Mouse (Mus musculus) bone marrow, adult 2 months (tissue): ENCODE data around the gene Rps6kb2. TPM values are rescaled to one million over a fixed set of nuclear protein-coding genes. Genes with fewer than 3 reads are reported as not detected.

Experiments used
- H3K27ac ChIP-seq: fragments of 200-500 bp; 2 replicates; pipeline ENCODE4 v1.5.1; 2012; ENCODE audit warnings: low read depth, mild to moderate bottlenecking, control low read depth, inconsistent platforms, low read length; ENCODE audit not compliant: control insufficient read depth, poor library complexity, insufficient read depth
- H3K4me1 ChIP-seq: fragments of 200-500 bp; 2 replicates; pipeline ENCODE4 v1.6.1; 2011; ENCODE audit warnings: low read length; ENCODE audit not compliant: control insufficient read depth, insufficient read depth
- H3K4me3 ChIP-seq: fragments of 200-500 bp; replicated peaks from 2 replicates; pipeline ENCODE3; 2011; ENCODE audit warnings: mild to moderate bottlenecking, low read depth, low read length, control low read depth; ENCODE audit not compliant: control insufficient read depth
- CTCF ChIP-seq: fragments of 200-500 bp; IDR thresholded peaks from 2 replicates; pipeline ENCODE4 v1.5.1; 2011; ENCODE audit warnings: low read length, control low read depth; ENCODE audit not compliant: control insufficient read depth, insufficient read depth
- POLR2A ChIP-seq: fragments of 200-500 bp; IDR thresholded peaks from 2 replicates; pipeline ENCODE4 v1.6.1; 2011; ENCODE audit warnings: low read depth, mild to moderate bottlenecking, control low read depth, low read length, borderline replicate concordance; ENCODE audit not compliant: control insufficient read depth
- WGBS: fragments of 180-500 bp; shearing (Covaris S2); methylation state at CpG from one replicate; pipeline ENCODE4 v1.1.7; 2018; 5-methylcytosine and 5-hydroxymethylcytosine counted together
- polyA plus RNA-seq: library from polyadenylated mRNA; stranded (reverse); fragments of >200 nt; gene quantifications from 2 replicates; pipeline ENCODE4 v1.2.4, GENCODE M21; 2011; ENCODE audit warnings: low replicate concordance; ENCODE audit not compliant: missing spikeins, insufficient read depth, insufficient read length

Gene Rps6kb2
- polyA plus RNA-seq, 1 experiment, result 86.1 TPM

DNA sequence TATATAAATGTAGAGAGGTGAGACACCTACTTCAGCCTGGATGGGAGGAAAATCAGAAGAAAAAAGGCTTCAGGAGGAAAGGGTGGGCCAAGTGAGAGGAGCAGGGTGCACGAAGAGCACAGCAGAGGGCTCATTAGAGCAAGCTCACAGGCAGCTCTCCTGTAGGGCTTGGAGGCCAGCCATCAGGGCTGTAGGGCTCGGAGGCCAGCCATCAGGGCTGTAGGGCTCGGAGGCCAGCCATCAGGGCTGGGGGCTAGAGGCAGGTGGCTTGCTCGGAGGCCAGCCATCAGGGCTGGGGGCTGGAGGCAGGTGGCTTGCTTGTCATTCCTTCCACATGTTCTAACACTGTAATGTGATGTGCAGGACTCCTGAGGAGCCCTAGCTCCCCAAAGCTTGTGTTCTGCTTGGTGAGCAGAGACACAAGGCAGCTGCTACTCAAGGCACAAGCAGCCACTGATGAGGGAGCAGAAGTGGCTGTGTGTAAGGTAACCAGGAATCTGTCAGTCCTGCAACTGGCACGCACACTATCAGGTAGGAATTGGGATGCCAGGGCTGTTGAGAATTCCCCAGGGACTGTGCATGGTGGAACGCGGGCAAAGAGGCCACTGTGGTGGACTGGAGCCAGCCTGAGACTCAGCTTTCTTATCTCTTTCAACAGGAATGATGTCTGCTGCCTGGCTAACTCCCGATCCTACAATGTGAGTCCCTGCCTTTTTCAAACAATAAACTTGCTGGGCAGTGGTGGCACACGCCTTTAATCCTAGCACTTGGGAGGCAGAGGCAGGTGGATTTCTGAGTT is 3.7 kb upstream of the Rps6kb2 start:
- peaks cover 10% of the 10 kb centered on the region for H3K4me1 ChIP-seq
- H3K4me3 ChIP-seq, result no peak overlapping the region
- no peak overlapping the region for H3K27ac ChIP-seq
- 82% methylated on average over 9 of the region's 9 CpGs for WGBS
- TF ChIP-seq CTCF (no peak), POLR2A (no peak)

DNA sequence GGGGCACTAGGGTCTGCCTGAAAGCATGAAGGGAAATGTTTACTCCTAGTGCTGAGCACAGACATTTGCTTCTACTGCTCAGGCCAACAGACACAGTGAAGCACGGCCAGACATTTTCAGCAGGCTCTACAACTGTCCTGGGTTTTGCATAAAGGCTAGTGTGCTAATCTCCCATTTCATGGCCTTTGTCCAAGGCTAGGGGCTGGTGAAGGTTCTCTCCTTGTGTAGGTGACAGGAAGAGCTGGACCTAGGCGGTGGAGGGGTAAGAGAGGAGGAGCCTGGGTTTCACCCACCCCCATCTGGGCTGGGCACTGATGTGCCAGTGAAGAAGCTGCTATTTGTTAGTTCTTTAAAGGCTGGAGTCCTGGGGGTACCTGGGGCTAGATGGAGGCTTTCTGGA is 1.6 kb upstream of the Rps6kb2 start:
- WGBS, result 38% methylated on average over 2 of the region's 2 CpGs
- Histone ChIP-seq H3K4me3 (no peak overlapping the region), H3K27ac (no peak overlapping the region; the same call in 1 of the 2 replicates), H3K4me1 (no peaks in the 10 kb centered on the region; the same call in 1 of the 2 replicates)
- TF ChIP-seq CTCF (no peak), POLR2A (no peak)

DNA sequence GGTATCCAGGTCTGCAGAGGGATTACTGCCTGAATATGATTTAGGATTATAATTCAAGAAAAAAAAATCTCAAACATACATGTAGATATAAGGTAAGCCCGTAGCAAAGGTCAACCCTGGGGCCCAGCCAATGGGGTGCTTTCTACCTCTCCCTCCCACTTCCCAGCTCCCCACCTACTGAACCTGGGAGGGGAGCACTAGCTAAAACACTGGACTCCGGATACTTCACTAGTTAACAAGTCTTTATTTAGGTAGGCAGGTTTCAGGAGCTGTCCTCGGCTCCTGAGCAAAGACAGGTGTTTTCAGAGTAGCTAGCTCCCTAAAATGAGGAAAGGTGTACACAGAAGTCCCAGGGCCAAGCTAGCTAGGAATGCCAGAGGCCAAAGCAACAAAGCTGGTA is 946 bp upstream of the Rps6kb2 start:
- WGBS, result 80% methylated on average over 3 of the region's 3 CpGs
- Histone ChIP-seq H3K4me1 (no peaks in the 10 kb centered on the region; the same call in 1 of the 2 replicates), H3K27ac (no peak overlapping the region), H3K4me3 (no peak overlapping the region)
- TF ChIP-seq CTCF (no peak), POLR2A (no peak)

DNA sequence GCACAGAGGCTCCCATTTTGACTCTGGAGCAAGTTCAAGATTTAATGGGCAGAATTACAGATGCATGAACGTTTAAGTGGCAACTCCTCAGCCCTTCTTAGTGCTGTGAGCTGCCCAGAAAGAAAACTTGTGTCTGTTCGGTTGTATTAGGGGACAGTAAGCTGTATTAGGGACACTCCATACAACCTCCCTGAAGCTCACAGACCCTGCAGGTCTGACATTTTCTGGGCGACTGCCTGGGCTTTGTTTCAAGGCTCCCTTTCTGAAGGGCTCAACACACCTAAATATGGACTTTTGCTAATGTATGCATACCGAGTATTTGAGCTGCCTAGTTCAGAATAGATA is 361 bp upstream of the Rps6kb2 start:
- 39% methylated on average over 4 of the region's 4 CpGs for WGBS
- no peak for TF ChIP-seq CTCF
- TF ChIP-seq POLR2A, result no peak
- Histone ChIP-seq H3K4me1 (no peaks in the 10 kb centered on the region; the same call in 1 of the 2 replicates), H3K4me3 (peak overlapping the region; percentile 71), H3K27ac (0 out of 2 replicates have a peak overlapping the region, but pooled peaks have one; percentile 0)

DNA sequence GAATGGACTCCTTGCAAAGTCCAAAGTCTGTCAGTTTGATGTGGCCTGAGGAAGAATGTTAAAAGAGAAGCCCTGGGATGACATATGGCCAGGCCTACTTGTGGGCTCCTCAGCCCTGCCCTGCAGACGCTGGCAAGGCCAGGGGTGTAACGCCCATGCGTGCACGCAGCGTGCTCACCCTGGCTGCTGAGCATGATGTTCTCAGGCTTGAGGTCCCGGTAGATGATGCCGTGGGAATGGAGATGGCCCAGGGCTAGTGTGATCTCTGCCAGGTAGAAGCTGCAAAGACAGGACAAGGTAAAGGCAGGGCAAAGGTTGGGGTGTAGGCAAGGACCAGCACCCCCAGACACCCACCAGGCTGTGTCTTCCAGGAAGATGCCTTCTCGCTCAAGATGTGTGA is 4.1 kb downstream of the Rps6kb2 start:
- TF ChIP-seq POLR2A (no peak), CTCF (no peak)
- H3K27ac ChIP-seq, result no peak overlapping the region
- no peak overlapping the region for H3K4me3 ChIP-seq
- peaks cover 2% of the 10 kb centered on the region for H3K4me1 ChIP-seq
- WGBS, result 90% methylated on average over 8 of the region's 8 CpGs

DNA sequence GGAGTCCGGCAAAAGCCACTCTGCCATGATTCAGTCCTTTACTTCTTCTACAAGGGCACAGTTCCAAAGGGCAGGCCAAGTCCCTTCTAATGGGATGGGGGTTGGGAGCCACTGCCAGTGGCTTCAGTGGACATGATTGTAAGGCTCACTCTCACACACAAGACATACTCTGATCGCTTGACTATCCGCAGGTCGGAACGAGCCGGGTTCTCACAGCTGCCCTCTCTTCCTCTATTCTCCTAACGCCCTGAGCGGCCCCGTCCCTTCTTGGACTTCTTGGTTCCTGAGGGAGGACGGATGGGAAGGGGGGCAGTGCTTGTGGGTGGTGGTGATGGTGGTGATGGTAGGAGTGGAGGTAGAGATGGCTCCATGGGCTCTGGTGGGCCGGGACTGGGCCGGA is 6.4 kb downstream of the Rps6kb2 start:
- H3K4me1 ChIP-seq, result peaks cover 2% of the 10 kb centered on the region
- no peak for TF ChIP-seq CTCF
- no peak for TF ChIP-seq POLR2A
- 85% methylated on average over 12 of the region's 12 CpGs for WGBS
- no peak overlapping the region for H3K27ac ChIP-seq
- no peak overlapping the region for H3K4me3 ChIP-seq

DNA sequence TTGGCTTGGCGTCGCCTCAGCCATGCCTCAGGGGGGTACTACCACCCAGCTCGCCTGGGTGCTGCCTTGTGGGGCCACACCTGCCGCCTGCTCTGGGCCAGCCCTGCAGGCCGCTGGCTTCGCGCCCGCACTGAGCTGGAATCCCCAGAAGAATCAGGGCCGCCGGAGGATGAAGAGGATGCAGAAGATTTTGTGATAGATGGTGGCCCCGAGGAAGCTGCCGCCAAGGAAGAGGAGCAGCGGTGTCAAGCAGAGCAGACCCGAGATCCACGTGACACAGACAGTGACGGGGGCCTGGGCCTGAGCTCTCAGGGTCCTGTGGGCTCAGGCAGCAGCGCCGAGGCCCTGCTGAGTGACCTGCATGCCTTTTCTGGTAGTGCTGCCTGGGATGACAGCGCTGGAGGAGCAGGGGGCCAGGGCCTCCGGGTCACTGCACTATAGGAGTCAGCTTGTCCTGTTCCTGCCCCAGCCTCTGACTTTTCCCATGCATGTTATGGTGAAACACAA is 7.0 kb downstream of the Rps6kb2 start:
- 47% methylated on average over 20 of the region's 20 CpGs for WGBS
- peaks cover 2% of the 10 kb centered on the region for H3K4me1 ChIP-seq
- H3K27ac ChIP-seq, result peak overlapping the region; percentile 72
- TF ChIP-seq CTCF (no peak), POLR2A (no peak; the same call in 1 of the 2 replicates)
- H3K4me3 ChIP-seq, result peak overlapping the region; percentile 50

DNA sequence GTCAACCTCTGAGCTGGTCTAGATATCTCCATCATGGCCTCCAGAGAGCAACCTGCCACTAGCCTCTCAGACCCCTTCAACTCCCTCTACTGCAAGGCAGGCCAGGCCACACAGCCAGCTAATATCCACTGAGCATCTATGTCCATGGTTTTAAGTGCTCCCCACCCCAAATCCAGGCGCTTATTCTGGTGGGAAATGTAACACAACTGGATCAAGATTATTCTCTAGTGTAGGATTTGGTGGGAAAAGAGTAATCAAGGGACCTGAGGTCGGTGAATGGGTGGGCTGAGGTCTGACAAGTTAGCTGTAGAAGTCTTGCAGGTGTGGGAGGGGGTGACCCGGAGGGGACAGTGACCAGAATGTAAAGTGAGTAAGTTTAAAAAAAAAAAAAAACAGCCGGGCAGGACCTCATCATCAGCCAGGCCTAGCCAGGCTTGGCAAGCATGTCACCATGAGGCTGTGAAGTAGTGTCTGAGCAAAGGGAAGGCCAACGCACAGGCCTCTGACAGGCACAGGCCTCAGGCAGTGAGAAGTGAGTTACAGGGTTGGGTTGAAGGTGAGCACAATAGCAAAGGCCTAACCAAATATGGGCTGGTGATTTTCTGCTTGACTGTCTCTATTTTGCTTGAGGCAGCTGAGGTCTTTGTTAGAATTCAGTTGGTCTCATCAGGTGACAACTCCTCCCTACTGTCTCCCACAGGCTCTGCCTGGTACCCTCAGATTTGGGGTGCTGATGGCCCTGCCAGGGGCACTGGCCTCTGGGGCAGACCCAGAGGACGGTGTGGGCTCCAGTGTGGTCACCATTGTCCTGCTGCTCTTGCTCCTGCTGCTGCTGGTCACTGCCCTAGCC is 7.7 kb downstream of the Rps6kb2 start:
- 20% methylated on average over 6 of the region's 6 CpGs for WGBS
- H3K4me3 ChIP-seq, result peak overlapping the region; percentile 76
- H3K27ac ChIP-seq, result peak overlapping the region; percentile 72
- peak; percentile 11; the same call in 1 of the 2 replicates for TF ChIP-seq POLR2A
- TF ChIP-seq CTCF, result no peak
- peaks cover 2% of the 10 kb centered on the region for H3K4me1 ChIP-seq
